Mouse (Mus musculus): ENCODE measurements around the gene Sox2.

Gene Sox2

DNA sequence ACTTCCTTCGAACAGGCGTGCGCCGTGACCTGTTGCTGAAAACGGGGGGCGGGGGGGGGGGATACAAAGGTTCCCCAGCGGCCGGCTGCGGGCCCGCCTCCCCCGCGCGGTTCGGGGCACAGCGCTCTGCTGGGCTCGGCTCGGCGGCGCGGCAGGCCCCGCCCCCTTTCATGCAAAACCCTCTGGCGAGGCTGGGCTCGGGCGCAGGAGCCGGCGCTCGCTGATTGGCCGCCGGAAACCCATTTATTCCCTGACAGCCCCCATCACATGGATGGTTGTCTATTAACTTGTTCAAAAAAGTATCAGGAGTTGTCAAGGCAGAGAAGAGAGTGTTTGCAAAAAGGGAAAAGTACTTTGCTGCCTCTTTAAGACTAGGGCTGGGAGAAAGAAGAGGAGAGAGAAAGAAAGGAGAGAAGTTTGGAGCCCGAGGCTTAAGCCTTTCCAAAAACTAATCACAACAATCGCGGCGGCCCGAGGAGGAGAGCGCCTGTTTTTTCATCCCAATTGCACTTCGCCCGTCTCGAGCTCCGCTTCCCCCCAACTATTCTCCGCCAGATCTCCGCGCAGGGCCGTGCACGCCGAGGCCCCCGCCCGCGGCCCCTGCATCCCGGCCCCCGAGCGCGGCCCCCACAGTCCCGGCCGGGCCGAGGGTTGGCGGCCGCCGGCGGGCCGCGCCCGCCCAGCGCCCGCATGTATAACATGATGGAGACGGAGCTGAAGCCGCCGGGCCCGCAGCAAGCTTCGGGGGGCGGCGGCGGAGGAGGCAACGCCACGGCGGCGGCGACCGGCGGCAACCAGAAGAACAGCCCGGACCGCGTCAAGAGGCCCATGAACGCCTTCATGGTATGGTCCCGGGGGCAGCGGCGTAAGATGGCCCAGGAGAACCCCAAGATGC, at the start of gene Sox2:
Gene Sox2 (plus strand): TSS at position 680 of the 895 bp plus-strand sequence.
- DNase-seq = peak; percentile 28 to 44

DNA sequence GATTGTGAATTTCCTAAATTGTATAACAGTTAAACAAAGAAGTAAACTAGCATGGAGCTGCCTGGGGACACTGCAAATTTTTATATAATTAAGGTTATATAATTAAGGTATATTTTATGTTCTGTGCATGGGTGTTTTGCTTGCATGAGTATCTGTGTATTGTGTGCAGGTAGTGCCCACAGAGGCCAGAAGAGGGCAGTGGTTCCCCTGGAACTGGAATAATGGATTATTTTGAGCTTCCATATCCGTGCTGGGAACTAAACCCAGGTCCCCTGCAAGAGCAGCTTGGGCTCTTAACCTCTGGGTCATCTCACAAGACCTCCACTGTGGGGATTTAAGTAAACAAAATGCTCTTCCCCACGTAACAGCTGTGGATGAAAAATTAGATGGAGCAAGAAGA, 49.1 kb upstream of the Sox2 start:
- DNase-seq = no peak

DNA sequence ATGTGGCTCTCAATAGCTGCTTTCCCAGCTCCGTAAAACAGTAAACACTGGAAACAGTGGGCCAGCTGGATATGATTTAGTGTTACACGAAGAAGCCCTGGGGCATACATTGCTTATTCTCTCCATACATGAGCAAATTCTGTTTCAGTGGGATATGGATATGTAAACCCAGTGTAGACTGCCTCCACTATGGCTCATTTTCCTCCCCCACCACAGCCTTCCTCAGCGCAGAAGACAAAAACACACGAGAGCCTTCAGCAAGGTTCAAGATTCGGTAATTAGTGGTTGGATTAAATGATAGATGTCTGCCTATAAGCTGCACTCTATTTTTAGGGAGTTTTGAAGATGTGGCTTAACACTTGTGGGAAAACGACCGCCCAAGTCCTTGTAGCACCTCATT, 36.1 kb upstream of the Sox2 start:
- no peak for DNase-seq

DNA sequence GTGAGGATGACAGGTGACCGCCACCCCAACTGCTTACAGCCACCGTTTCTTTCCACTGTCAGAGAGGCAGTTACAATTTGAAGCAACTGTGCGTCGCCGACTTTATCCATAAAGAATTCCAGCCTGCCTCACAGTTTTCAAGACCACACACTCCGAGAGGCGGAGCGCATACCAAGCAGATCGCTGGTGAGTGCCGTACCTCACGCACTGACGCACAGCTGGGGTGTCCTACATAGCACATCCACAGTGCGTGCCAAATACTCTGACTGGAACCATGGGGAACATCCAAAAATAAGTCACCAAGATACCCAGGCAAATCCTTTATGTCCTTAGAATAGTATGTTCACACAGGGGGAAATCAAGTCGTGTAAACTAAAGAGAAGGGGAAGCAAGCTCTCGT, 34.7 kb upstream of the Sox2 start:
- no peak for DNase-seq

DNA sequence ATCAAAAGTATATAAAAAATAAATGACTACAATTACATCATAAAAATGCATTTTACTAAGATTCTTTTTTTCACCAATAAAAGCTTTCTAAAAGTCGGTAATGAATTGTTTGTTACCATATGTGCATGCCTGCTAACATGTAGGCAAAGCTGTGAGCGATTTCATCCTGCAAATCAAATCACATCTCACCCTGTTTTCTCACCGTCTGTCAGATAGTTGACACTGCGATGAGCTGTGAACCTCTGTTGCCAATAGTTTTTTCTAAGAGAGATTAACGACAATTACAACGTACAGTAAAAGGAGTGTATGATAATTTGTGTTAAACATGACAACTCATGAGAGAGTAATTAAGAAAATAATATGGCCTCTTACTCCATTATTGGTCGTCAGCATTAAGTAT, 31.3 kb upstream of the Sox2 start:
- DNase-seq = no peak

DNA sequence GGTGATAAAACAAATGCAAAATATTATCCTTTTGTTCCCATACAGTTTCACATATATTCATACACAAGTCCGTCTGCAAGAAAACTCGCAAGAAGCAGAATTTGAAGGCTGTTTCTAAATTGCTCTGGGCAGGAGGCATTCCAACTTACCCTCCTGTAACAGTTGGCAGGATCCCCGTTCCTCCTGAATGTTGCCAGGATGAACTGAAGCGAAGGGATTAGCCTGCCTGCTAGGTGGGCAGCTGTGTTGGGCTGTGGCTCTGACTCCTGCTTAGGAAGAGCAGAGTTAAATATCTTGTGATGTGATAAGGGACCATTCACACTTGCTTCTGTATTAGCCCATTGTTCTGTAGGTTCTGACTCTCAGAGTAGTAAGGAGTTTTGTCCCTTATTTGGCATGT, 30.1 kb upstream of the Sox2 start:
- DNase-seq = no peak

DNA sequence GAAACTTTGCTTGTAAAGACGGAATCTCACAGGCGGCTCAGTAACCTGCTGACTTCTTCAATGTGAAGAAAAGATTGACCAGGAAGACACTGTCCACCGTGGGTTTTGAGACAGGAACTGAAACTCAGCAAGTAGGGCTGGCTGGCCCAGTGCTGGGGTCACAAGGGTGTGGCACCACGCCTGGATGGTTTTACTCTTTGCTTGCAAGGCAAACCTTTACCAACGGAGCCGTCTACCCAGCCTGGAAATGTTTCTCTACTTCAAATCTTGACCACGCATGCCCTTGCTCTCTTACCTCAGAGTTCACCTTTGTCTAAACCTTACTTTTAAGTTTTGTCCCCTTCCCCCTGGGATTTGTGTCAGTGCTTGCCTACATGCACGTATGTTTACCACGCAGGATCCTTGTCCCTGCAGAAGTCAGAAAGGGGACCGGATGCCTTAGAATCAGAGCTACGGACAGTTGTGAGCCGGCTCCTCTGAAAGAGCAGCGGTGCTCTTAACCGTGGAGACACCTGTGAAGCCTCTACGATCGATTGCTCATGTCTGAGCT, 25.4 kb upstream of the Sox2 start:
- DNase-seq = no peak

DNA sequence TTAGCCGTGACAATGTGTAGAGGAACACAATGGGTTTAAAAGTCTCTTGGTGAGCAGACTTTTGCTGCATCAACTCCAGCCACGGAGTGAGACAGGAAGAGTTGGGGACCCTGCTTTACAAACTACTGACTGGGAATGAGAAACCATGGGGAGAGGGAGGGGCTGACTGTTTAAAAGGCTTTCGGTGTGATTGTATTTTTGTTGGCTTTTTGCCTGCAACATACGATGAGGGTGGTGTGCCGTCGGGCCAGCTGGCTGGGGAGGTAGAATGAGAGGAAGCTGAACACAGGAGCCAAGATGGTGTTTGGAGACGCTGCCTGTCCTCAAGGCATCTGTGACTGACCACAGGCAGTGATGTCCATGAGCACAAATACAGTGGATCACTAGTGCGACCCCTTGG, 23.7 kb upstream of the Sox2 start:
- no peak for DNase-seq

DNA sequence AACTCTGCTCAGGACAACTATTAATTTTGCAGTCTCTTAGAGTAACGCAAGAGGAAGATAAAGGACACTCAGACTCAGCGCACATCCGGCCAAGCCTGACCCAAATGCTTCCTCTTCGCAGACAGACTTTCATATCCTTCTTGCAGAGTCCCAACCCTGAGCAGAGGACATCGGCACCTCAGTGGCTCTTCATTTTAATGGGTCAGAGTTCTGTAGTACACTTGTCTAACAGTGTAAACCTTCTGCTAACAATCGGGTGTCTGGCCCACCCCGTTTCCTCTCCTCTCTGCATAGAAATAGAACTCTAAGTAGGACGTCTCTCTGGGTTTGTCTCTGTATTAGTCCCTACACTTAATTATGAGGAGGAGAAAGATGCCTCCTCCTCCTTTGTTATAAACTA, 20.2 kb upstream of the Sox2 start:
- no peak for DNase-seq

DNA sequence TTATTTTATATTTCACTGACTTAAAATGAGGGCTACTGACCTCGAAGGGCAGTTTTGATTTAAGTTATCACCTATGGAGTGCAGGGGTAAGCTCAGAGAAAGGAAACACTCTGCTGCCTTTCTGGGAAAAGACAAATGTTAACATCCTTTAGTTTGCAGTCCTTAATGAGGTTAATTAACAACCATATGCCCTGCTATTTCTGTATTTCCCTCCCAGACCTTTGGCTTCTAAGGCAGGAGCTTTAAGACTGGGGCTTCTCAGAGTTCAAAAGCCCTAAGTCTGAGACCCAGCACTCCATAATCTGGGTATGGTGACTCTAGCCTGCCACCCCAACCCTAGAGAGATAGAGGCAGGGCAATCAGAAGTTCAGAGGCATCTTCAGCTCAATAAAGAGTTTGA, 19.5 kb upstream of the Sox2 start:
- DNase-seq = no peak

DNA sequence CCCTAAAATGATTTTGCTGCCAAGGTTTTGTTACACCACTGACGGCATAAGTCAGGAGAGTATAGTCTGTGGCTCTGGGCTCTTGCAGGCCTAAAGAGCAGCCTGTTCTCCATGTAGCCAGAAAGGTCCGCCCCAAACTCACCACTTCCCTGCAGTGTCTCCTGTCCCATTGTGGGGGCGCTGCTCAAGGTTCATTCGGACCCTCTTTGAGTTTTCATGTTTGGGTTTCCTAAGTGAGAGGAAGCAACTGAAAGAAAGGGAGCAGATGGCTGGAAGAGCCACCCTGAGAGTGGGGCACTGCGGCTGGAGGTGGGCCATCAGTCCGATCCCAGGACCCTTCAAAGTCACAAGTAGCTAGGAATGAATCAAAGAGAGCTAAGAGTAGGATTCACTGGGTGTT, 13.2 kb upstream of the Sox2 start:
- no peak for DNase-seq

DNA sequence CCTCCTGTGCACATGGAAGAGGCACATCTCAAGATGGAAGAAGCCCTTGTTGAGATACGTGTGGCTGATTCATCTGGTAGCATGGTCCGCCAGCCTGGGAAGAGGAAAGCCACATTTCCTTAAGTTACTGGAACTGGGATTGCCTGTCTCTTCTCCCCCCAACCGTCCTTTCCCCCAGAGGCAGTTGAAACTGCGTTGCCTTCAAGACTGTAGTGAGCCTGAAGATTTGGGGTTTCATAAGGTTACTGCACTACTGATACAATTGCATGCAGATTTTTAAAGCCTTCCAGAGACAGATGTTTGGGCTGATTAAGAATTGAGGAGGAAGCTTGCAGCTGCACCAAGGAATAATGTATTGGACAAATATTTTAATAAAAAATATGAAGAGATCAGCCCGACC, 12.7 kb upstream of the Sox2 start:
- DNase-seq = no peak

DNA sequence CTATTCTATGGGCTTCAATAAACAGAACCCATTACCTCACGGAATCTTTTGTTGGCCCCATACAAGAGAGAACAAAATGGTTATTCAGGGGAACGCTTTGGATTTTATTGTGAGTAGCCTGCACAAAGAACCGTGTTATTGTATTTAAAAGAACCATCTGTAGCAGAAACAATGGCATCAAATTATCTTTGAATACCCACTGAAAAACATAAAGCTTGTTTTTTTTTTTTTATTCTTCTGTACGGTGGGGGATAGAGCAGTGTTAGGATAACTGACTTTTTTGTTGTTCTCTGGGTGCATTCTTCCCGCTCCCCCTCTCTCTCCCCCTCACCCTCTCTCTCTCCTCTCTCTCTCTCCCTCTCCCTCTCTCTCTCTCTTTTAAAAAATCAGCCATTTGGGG, 12.3 kb upstream of the Sox2 start:
- DNase-seq = no peak

DNA sequence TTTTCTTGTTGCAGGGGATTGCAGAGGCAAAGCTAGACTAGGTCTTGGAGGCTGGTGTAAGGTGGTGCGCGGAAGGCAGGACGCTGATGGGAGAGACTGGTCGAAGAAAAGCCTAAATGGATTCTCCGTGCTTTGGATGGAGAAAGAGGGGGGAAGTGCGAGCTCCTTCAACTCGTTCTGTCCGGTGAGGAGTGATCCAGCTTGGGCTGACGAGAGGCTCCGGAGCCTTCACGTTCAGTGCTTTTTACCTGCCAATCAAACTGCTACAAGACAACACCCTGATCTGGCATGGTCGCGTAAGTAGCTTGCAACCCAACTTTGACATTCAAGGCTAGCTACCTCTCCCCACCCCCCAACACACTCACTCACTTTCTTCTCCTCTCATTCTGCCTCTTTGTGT, 11.9 kb upstream of the Sox2 start:
- no peak for DNase-seq

DNA sequence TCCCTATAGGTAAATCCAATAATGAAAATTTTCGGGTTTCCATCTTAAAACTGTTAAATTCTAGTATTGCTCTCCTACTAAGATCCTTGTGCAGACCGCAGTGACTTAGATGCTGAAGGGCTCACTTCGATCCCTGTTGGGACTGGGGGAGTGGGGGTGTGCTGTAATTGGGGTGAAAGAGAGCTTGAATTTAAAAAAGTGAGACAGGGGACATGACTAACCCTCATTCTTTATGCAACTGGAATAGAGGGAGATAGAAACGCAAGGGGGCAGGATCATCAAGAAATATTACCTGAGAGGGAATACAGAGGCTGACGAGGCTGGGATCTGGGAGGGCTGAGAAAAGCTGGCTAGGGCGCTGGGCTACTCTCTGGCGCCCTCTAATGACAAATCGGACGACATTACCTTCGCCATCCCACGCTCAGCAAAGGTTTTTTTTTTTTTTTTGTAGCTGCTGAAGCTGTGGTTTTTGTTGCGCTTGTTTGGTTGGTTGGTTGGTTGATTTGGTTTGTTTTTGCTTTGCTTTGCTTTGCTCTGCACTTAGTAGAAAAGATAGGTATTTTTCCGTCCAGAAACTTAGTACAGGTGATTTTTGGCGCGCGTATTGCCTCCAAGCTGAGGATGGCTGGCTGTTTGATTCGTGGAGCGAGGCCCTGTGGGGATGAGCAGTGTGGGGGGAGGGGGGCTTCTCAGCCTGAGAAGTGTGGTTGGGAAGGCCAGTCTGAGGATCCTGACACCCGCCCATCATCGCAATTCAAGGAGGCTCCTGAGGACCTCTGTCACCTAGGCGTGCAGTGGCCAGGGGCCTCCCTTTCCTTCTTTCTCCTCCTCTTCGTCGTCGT, 11.0 kb upstream of the Sox2 start:
- DNase-seq = peak; percentile 13 to 31

DNA sequence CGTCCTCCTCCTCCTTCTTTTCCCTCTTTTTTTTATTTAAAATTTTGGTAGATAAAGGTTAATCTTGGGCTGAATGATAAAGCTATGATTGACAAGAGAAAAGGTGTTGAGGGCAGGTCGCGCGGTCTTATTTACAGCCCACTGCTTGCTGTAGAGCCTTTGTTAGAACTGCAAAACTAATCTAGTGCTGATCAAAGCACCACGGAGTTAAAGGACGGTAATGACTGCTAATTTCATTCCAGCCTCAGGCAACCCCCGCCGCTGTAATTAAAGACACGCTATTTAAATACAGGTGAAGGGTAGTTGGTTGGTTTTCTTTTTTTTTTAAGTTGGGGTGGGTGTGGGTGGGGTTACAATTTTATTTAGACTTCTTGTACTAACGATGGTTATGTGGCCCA, 10.3 kb upstream of the Sox2 start:
- DNase-seq = no peak

DNA sequence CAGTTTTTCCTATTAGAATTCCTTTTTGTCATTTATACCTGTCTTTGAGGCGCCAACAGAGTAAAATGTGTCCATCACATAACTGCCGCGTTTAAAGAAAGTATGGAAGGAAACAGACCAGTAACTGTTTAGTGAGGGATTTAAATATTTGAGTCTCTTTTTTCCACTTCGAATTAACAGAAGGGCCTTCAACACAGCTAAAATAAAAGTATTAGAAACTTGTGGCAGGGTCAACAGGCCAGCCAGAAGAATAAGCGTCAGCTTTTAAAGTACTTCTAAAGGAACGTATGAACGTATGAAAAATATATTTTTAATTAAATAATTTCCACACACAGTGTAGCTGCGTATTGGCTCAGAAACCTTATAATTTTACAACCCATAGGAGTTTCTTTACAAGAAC, 9.9 kb upstream of the Sox2 start:
- no peak for DNase-seq

DNA sequence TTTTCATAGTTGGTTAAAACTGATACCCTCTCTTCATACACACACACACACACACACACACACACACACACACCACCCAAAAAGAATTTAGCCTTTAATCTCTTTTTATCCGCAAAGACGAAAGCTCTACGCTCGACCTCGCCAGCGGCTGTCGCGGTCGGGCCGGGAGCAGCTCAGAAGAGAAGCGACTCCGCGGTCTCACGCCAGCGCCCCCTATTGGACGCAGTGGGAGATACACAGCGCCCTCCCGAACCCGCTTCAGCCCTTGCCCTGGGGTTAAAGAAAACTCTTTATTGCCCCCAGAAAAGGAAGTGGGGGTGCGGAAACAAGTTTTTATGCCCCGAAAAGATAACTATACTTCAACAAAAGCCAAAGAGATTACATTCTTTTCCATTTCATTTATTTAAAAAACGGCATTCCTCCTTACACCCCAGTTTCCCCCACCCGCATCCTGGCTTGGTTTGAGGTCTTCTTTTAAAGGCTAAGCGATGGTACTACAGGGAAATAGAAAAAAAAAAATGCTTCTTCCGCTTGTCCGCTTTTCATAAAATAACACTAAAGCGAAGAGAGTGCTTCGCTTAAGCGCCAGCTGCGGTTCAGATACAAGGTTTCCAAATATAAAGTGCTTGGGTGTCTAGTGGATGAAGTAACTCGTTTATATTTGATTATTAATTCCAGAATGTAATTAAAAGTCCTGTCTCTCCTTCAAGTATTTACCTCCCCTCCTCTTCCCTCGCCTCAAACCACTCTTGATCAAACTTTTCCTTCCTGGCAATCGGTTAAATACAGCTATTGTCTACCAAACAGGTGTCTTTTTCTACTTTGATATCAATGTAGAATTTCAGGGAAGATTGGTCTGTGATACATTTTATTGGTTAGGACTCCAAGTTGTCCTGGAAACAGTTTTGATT, 9.3 kb upstream of the Sox2 start:
- DNase-seq = peak in 1 of 2 experiments; percentile 43

DNA sequence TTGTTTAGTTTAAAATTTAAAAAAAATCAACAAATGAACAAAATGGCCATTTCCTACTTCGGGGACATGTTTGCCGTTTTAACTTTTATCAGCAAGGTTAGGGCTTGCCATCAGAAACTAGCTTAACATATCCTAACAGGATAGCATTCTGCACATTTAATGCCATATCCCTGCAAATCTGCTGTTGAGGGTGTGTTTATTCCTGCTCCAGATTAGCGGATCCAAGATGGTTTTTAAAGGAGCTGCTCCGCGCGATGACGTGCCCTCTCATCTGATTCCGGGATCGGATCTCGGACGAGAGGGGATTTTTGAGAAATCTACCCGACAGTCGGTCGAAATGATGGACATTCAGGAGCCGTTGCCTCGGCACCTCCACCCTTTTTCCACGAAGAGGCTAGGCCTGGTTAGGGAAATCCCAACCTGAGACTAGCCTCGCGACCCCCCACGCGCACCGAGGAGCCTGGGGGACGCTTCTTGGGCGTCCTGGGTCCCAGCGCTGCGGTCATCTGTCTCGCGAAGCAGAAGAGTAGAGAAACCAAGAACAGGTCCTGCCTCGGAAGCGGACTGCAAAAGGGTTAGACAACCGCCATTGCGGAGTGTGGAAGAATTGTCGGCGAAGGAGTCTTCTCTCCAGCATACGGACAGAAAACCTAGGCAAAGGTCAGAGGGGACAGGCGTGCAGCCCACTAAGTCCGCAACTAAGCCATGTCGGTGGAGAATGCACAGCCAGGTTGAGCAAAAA, 8.3 kb upstream of the Sox2 start:
- no peak for DNase-seq

DNA sequence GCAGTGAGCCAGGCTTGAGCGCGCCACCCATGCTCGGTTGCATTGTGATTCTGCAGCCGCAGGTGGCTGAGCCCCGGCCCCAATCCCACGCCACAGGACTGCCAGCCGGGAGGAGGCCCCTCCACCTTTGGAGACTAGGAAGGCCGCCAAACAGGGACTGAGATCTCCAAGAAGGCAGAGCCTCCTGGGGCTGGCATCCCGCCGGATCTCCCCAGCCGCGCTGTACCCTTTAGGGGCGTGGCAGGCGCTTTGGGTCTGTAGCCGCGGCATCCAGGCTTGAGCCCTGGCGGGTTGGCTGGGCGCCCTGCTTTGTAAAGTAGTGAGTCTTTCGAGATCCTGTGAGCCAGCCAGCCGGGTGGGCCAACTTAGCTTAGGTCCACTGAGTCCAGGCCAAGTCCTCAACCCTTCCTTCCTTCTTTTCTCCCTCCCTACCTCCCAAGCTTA, 7.7 kb upstream of the Sox2 start:
- peak; percentile 27 to 31 for DNase-seq

DNA sequence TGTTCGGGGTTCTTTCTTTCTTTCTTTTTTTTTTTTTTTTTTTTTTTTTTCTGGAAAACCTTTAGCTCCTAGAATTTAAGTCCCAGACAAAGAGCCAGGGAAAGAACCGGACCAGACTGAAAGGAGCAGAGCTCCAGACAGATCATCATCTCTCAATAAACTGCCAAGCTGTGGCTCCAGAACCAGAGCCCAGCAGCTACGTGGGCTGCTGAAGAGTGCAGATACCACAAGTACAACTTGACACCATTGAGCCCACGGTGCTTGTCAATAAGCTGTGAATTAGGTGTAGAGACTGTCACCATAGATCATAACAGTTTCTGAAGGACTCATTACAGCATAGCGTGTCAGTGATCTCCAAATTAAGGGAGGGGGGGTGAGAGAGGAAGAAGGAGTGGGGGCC, 7.1 kb upstream of the Sox2 start:
- DNase-seq = no peak

DNA sequence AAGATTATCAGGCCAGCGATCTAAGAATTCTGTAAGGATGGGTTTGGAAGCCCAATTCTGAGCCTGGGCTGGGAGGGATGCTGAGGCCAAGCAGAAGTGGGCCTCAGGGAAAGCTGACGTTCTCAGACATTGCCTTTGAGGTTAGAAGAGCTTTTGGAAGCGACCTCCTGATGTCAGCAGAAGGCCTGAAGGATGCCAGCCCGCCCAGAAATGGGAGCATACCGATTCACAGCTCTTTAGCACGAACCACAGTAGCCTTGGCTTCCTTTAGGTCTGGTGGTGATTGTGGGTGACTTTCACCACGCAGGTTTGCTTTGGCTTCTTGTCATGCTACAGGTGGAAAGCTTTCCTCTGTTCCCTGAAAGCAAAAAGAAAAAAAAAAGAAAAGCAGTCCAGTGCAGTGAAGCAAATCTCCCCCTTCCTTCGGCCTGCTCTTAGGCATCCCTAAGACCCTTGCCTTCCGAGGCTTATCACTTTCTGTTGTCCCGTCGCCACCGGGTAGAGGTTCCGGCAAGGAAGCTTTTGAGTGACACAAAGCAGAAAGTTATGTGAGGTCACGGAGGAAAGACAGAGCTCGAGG, 6.6 kb upstream of the Sox2 start:
- no peak for DNase-seq

Measured in cerebellum, adult 18-20 months (tissue).